Comparison of ENCODE assay signal across 13 mouse cellular contexts in the genomic region with DNA sequence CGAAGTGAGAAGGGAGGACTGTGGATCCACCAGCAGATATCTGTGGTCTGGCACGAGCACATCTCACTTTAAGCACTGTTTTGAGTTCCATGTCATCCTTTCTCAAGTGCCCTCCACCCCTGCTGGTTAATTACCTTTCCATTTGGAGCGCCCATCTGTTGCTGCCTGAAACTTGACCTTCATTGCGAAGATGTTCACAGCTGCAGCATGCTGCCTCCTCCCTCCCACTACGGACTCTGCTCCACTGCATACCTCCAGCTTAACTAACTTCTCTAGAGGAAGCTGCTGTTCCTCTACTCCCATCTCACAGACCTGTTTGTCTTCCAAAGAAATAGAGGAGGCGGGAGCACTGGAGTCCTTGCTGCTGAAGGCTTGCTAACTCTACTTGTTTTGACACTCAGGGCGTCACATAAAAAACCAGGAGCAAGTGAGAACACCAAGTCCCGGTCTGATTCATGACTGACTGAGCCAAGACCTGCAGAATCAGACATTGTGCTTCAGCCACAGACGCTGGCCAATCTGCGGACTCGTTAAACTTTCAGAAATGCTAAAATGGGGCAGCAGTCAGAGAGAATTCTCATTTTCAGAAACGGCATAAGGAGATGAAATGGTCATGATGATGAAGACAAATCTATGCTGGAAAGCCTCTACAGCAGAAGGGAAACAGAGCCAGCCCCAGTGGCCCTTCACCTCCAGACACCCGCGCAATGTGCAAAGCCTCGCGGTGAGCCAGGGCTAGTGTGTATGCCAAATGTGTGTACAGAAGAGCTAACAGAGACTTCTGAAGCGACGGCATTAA.
DNase-seq lines count a peak whose midpoint lies in the region; ATAC-seq lines count a peak whose summit lies in the region.
"Had no signal": no experiment of that assay in that cellular context is flagged by ENCODE, and none has a peak within 500 bp of the region (broad histone marks: within the 10 kb centered on the region; RNA-seq: fewer than 3 reads in every experiment).

No protein-coding gene starts in this region.

- no peaks in the 10 kb centered on the region for H3K27me3 ChIP-seq in kidney, embryonic 14.5 days (ENCODE audit: control insufficient read depth, insufficient read depth, low read length)
- no peaks in the 10 kb centered on the region for H3K27me3 ChIP-seq in neural tube, embryonic 15.5 days (replicated peaks)
- H3K27me3 ChIP-seq: Patski had no signal

- 43% methylated on average over 18 of the region's 18 CpGs for WGBS in kidney, embryonic 14.5 days
- WGBS in neural tube, embryonic 15.5 days, result 76% methylated on average over 18 of the region's 18 CpGs

- H3K4me2 ChIP-seq in kidney, embryonic 14.5 days (replicated peaks; ENCODE audit: low read depth, low read length), result no peak overlapping the region
- H3K4me2 ChIP-seq in neural tube, embryonic 15.5 days, result no peak overlapping the region

- H3K9me3 ChIP-seq in kidney, embryonic 14.5 days (ENCODE audit: control insufficient read depth, low read length), result no peaks in the 10 kb centered on the region
- no peaks in the 10 kb centered on the region for H3K9me3 ChIP-seq in neural tube, embryonic 15.5 days (replicated peaks)

- no peak overlapping the region for H3K4me3 ChIP-seq in kidney, embryonic 14.5 days (ENCODE audit: low read length)
- H3K4me3 ChIP-seq in neural tube, embryonic 15.5 days (replicated peaks), result no peak overlapping the region
- H3K4me3 ChIP-seq: layer of hippocampus, adult 2 months had no signal

- H3K27ac ChIP-seq in kidney, embryonic 14.5 days (ENCODE audit: low read depth, low read length), result peak overlapping the region; percentile 24; the same call in 1 of the 2 replicates
- H3K27ac ChIP-seq in neural tube, embryonic 15.5 days (replicated peaks), result no peak overlapping the region
- H3K27ac ChIP-seq: layer of hippocampus, adult 2 months had no signal

- H3K4me1 ChIP-seq in kidney, embryonic 14.5 days (ENCODE audit: control insufficient read depth, insufficient read depth, low read length), result peaks cover 29% of the 10 kb centered on the region
- H3K4me1 ChIP-seq in neural tube, embryonic 15.5 days, result peaks cover 19% of the 10 kb centered on the region

- H3K36me3 ChIP-seq in kidney, embryonic 14.5 days (ENCODE audit: control insufficient read depth, insufficient read depth, low read length), result no peaks in the 10 kb centered on the region
- H3K36me3 ChIP-seq in neural tube, embryonic 15.5 days, result 0 out of 2 replicates have a peak, but pooled peaks cover under 1% of the 10 kb centered on the region

- DNase-seq in frontal cortex, postnatal 14 days (ENCODE audit: low spot score in 2 of 2), result no peak
- no peak for DNase-seq in kidney, postnatal 25 days
- DNase-seq in neural tube, embryonic 10.5 days (ENCODE audit: extremely low spot score, low spot score), result peak; percentile 44
- peak; percentile 41 for DNase-seq in yolk sac, embryonic 10.5 days (ENCODE audit: low spot score)
- DNase-seq: adrenal gland, adult 8-10 months; cerebellum, adult 18-20 months; liver, postnatal 0 days; thymus, adult 2 months had no signal

- ATAC-seq in frontal cortex, adult (ENCODE audit: low TSS enrichment), result peak; percentile 83
- peak; percentile 83 for ATAC-seq in kidney, embryonic 14.5 days (ENCODE audit: low FRiP score, low TSS enrichment)
- no peak for ATAC-seq in neural tube, embryonic 15.5 days (ENCODE audit: low FRiP score)
- ATAC-seq: liver, postnatal 0 days; Patski had no signal

- no peak overlapping the region for H3K9ac ChIP-seq in kidney, embryonic 14.5 days (ENCODE audit: low read depth, low read length)
- no peak overlapping the region for H3K9ac ChIP-seq in neural tube, embryonic 15.5 days (replicated peaks)
- H3K9ac ChIP-seq: liver, postnatal 0 days had no signal

Comparison
In these comparisons a context has a peak if more than half of its experiments do, and no peak if none do; other contexts are left out.
1. DNase-seq: peak in neural tube, embryonic 10.5 days (single experiment) and yolk sac, embryonic 10.5 days (single experiment); none in frontal cortex, postnatal 14 days (0 of 2) and kidney, postnatal 25 days (0 of 2).